Mouse (Mus musculus): ENCODE data around the gene Zmym4. TPM values are rescaled to one million over a fixed set of nuclear protein-coding genes. Genes with fewer than 3 reads are reported as not detected.
"Not testable (repeated sequence)": the region's sequence is repeated elsewhere in the genome, so short reads cannot be mapped to it uniquely, and the experiment has no call there.

The Zmym4 gene
- total RNA-seq (2021) (10 to 100 TPM; 20.2 to 22.6 TPM), polyA plus RNA-seq (2012; rRNA removed) (3.5 and 7.3 TPM in 2 replicates)
- long read RNA-seq, partial matches to known transcripts, result 2 of 4 reads
- long read RNA-seq, other reads (novel, unspliced or antisense), result 2 of 4 reads

DNA sequence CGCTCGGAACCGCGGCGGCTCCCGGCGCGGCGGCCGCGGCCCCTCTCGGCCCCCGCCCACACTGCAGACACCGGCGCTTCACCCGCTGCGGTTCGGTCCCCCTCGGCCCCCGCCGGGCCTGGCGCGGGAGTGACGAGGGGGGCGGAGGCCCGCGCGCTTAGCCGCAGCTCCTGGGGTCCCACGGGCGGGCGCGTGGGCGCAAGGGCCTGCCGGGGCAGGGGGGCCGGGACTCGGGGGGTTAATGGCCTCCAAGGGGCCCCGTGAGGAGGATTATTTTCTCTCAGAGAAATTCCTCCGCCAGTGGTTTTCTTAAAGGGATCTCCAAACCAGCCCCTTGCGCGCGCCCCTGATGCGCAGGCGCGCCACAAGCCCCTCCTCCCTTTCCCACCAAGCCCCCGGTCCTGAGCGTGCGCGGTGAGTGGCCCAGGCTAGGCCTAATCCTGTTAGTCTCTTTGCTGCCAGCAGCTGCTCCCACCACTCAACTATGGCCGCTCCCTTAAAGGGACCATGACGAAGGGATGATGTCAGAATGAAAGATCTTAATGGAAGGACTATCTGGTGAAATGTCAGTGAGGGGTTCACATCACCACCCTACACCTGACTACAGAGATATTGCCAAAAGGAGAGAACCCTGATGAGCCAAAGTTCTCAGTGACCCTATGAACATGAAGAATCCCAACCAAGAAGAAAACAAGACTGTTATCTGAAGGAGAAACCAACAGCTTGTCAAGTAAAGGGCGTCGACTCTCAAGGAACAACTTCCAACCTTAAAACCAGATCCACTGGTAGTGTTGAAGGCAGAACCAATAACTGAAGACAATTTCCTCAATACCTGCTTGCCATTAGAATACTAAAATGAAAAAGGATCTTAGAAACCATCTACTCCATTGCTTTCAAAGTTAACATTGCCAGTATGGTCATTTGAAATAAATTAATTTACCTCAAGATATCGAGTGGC is at the start of gene Zmym4:
TSS of gene Zmym4 (minus strand) at position 272 of the 958 bp plus-strand sequence.
- peak within 1 kb of the TSS; percentile 92 for H3K27ac ChIP-seq
- H3K79me2 ChIP-seq (replicated peaks; ENCODE audit: control insufficient read depth, insufficient read depth, low read length), result no peaks in the 10 kb centered on the region; the same call in 1 of the 2 replicates
- H3K27me3 ChIP-seq (ENCODE audit: control insufficient read depth, insufficient read depth, low read length), result no peaks in the 10 kb centered on the region
- H3K4me1 ChIP-seq (ENCODE audit: control insufficient read depth, insufficient read depth, low read length), result peaks cover 2% of the 10 kb centered on the region
- H3K9ac ChIP-seq (ENCODE audit: low read depth, low read length), result peak within 1 kb of the TSS; percentile 96
- DNase-seq, result peak; percentile 92 to 94
- 5% methylated on average over 54 of the region's 54 CpGs for WGBS
- TF ChIP-seq POLR2A (IDR thresholded peaks at IDR 0.05; ENCODE audit: insufficient read depth, low read depth, low read length), result peak; percentile 55
- 0 out of 2 replicates have a peak, but pooled peaks have one; percentile 52 for TF ChIP-seq EP300 (IDR thresholded peaks at IDR 0.05; ENCODE audit: insufficient read depth, low read depth, low read length)
- TF ChIP-seq CTCF (IDR thresholded peaks at IDR 0.05), result no peak
- peak within 1 kb of the TSS; percentile 97 for H3K4me3 ChIP-seq
- intact Hi-C loops (cut with DNase I), result loop anchor here (5.0 to 10.0 kb wide), 3 partner anchors 54 to 213 kb away; partner anchors contain the start of genes AU040320, Ncdn, Sfpq and Zmym6
- H3K36me3 ChIP-seq (ENCODE audit: control insufficient read depth, insufficient read depth, low read length), result no peaks in the 10 kb centered on the region

- WGBS, result 84% methylated on average over 4 of the region's 4 CpGs
- no peak for TF ChIP-seq EP300 (IDR thresholded peaks at IDR 0.05; ENCODE audit: insufficient read depth, low read depth, low read length)
- no peak for TF ChIP-seq POLR2A (IDR thresholded peaks at IDR 0.05; ENCODE audit: insufficient read depth, low read depth, low read length)
- TF ChIP-seq CTCF (IDR thresholded peaks at IDR 0.05), result no peak
- intact Hi-C loops (cut with DNase I), result no loop called here
Measured at GRCm38 (mm10) chr4:127016366-127016765, 48.4 kb upstream of the Zmym4 start.

DNA sequence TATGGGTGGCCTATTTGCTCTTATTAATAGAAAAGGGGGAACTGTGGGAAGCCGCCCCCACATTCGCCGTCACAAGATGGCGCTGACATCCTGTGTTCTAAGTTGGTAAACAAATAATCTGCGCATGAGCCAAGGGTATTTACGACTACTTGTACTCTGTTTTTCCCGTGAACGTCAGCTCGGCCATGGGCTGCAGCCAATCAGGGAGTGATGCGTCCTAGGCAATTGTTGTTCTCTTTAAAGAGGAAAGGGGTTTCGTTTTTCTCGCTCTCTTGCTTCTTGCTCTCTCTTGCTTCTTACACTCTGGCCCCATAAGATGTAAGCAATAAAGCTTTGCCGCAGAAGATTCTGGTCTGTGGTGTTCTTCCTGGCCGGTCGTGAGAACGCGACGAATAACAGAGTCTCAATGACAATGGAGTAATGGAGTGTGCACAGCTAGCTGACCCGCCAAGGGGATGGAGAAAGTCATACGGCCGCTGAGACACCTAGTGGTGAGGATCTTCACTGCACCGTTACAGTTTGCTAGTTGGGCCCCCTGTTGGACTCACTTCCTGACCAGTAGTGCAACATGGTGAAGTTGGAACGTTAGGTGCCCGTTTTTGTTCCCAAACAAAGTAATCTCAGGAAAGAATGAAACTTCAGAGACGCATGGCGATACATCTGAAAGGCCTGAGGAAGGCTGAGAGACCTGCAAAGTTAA is 47.5 kb upstream of the Zmym4 start:
- DNase-seq, result peak; percentile 85 to 87
- H3K4me3 ChIP-seq; intact Hi-C loops (cut with DNase I); H3K27me3 ChIP-seq (ENCODE audit: control insufficient read depth, insufficient read depth, low read length); H3K36me3 ChIP-seq (ENCODE audit: control insufficient read depth, insufficient read depth, low read length); H3K4me1 ChIP-seq (ENCODE audit: control insufficient read depth, insufficient read depth, low read length); H3K79me2 ChIP-seq (replicated peaks; ENCODE audit: control insufficient read depth, insufficient read depth, low read length); H3K9ac ChIP-seq (ENCODE audit: low read depth, low read length): not testable (repeated sequence)
- peak; percentile 80 for TF ChIP-seq CTCF (IDR thresholded peaks at IDR 0.05)
- TF ChIP-seq EP300 (IDR thresholded peaks at IDR 0.05; ENCODE audit: insufficient read depth, low read depth, low read length), result 0 out of 2 replicates have a peak, but pooled peaks have one; percentile 47
- peak overlapping the region; percentile 72 for H3K27ac ChIP-seq
- whole genome bisulfite sequencing, result 15% methylated on average over 14 of the region's 26 CpGs

More at GRCm38 (mm10) chr4:127016366-127016765, 48.4 kb upstream of the Zmym4 start:
- H3K4me3 ChIP-seq, result no peak overlapping the region
- H3K79me2 ChIP-seq (replicated peaks; ENCODE audit: control insufficient read depth, insufficient read depth, low read length), result no peaks in the 10 kb centered on the region; the same call in 1 of the 2 replicates
- H3K27ac ChIP-seq, result no peak overlapping the region; the same call in 1 of the 2 replicates
- H3K9ac ChIP-seq (ENCODE audit: low read depth, low read length), result no peak overlapping the region
- no peaks in the 10 kb centered on the region for H3K36me3 ChIP-seq (ENCODE audit: control insufficient read depth, insufficient read depth, low read length)
- no peaks in the 10 kb centered on the region for H3K27me3 ChIP-seq (ENCODE audit: control insufficient read depth, insufficient read depth, low read length)
- no peak for DNase-seq
- H3K4me1 ChIP-seq (ENCODE audit: control insufficient read depth, insufficient read depth, low read length), result no peaks in the 10 kb centered on the region

DNA sequence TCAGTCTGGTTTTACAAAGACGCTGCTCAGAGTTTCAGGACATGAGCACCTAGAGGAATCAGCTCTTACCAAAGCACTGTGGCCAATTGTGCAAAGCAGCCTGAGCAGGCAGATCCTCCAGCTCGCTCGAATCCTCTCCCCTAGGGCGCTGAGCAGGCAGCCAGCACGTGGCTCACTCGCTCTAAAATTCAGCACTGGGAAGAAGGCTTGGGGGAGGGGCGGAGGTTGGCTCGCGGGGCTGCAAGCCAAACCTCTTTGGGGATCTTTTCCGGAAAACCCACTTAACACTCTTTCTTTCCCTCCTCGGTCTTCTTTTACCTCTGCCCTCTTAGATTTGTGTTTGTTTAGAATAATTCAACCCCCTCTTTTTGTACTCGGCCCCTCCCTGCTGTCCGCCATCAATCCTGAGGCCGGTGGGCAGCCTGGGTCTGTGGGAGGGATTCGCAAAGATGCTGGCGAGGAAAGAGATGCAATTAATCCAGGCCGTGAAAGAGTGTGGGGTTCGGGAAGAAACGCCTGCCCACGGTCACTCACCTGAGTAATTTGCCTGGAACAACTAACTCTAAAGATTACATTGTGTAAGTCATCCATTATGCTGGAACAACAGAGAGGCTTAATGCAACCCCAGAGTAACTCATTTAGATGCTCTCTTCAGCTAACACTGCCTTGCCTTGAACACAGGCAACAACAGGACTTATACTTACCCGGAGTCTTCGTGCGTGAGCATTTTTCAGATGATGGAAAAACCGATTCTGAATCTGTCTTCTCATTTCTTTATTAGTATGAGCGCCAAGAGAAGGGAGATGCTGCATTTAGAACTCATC is 37.4 kb upstream of the Zmym4 start:
- DNase-seq, result peak; percentile 18 to 31
- intact Hi-C loops (cut with DNase I), result no loop called here
- Histone ChIP-seq H3K36me3 (ENCODE audit: control insufficient read depth, insufficient read depth, low read length) (no peaks in the 10 kb centered on the region), H3K9ac (ENCODE audit: low read depth, low read length) (no peak overlapping the region), H3K4me3 (no peak overlapping the region; the same call in 1 of the 2 replicates), H3K4me1 (ENCODE audit: control insufficient read depth, insufficient read depth, low read length) (no peaks in the 10 kb centered on the region), H3K79me2 (replicated peaks; ENCODE audit: control insufficient read depth, insufficient read depth, low read length) (no peaks in the 10 kb centered on the region), H3K27me3 (ENCODE audit: control insufficient read depth, insufficient read depth, low read length) (no peaks in the 10 kb centered on the region), H3K27ac (no peak overlapping the region)
- WGBS, result 26% methylated on average over 25 of the region's 25 CpGs
- TF ChIP-seq EP300 (IDR thresholded peaks at IDR 0.05; ENCODE audit: insufficient read depth, low read depth, low read length), result no peak

- Histone ChIP-seq H3K27me3 (ENCODE audit: control insufficient read depth, insufficient read depth, low read length) (no peaks in the 10 kb centered on the region), H3K9ac (ENCODE audit: low read depth, low read length) (no peak overlapping the region), H3K4me3 (no peak overlapping the region), H3K27ac (no peak overlapping the region), H3K79me2 (replicated peaks; ENCODE audit: control insufficient read depth, insufficient read depth, low read length) (no peaks in the 10 kb centered on the region), H3K4me1 (ENCODE audit: control insufficient read depth, insufficient read depth, low read length) (no peaks in the 10 kb centered on the region), H3K36me3 (ENCODE audit: control insufficient read depth, insufficient read depth, low read length) (no peaks in the 10 kb centered on the region)
- TF ChIP-seq EP300 (IDR thresholded peaks at IDR 0.05; ENCODE audit: insufficient read depth, low read depth, low read length), result no peak
- TF ChIP-seq CTCF (IDR thresholded peaks at IDR 0.05), result no peak
- TF ChIP-seq POLR2A (IDR thresholded peaks at IDR 0.05; ENCODE audit: insufficient read depth, low read depth, low read length), result no peak
- intact Hi-C loops (cut with DNase I), result no loop called here
- 84% methylated on average over 3 of the region's 3 CpGs for whole genome bisulfite sequencing
- no peak for DNase-seq
Measured at GRCm38 (mm10) chr4:127004384-127004783, 36.4 kb upstream of the Zmym4 start.

Measured in heart, adult 2 months (tissue).